Mouse (Mus musculus): Measurements from ENCODE around the gene Morn1.
"Not testable (repeated sequence)": the region's sequence is repeated elsewhere in the genome, so short reads cannot be mapped to it uniquely, and the experiment has no call there.

Morn1 gene

GRCm38 (mm10) chr4:155078808-155079207, 7.6 kb upstream of the Morn1 start:
- not testable (repeated sequence) for DNase-seq (ENCODE audit: low spot score)

GRCm38 (mm10) chr4:155079666-155080065, 6.7 kb upstream of the Morn1 start:
- DNase-seq (ENCODE audit: low spot score), result no peak

- no peak for DNase-seq (ENCODE audit: low spot score)
Observed at GRCm38 (mm10) chr4:155083553-155083952, 2.8 kb upstream of the Morn1 start.

- DNase-seq (ENCODE audit: low spot score), result no peak
Observed at GRCm38 (mm10) chr4:155084351-155084750, 2.0 kb upstream of the Morn1 start.

- no peak for DNase-seq (ENCODE audit: low spot score)
Observed at GRCm38 (mm10) chr4:155085206-155086107, 920 bp upstream of the Morn1 start.

GRCm38 (mm10) chr4:155089241-155089640, 2.9 kb downstream of the Morn1 start:
- DNase-seq (ENCODE audit: low spot score), result no peak

GRCm38 (mm10) chr4:155090147-155090546, 3.8 kb downstream of the Morn1 start:
- no peak for DNase-seq (ENCODE audit: low spot score)

GRCm38 (mm10) chr4:155090688-155091449, 4.5 kb downstream of the Morn1 start:
- no peak for DNase-seq (ENCODE audit: low spot score)

GRCm38 (mm10) chr4:155092718-155093430, 6.5 kb downstream of the Morn1 start:
- no peak for DNase-seq (ENCODE audit: low spot score)

- DNase-seq (ENCODE audit: low spot score), result no peak
Observed at GRCm38 (mm10) chr4:155093431-155094149, 7.2 kb downstream of the Morn1 start.

GRCm38 (mm10) chr4:155094565-155094964, 8.2 kb downstream of the Morn1 start:
- peak; percentile 72 for DNase-seq (ENCODE audit: low spot score)

- peak; percentile 91 for DNase-seq (ENCODE audit: low spot score)
Observed at GRCm38 (mm10) chr4:155095238-155095900, 9.0 kb downstream of the Morn1 start.

- DNase-seq (ENCODE audit: low spot score), result no peak
Observed at GRCm38 (mm10) chr4:155095967-155096366, 9.6 kb downstream of the Morn1 start.

GRCm38 (mm10) chr4:155097452-155097851, 11.1 kb downstream of the Morn1 start:
- no peak for DNase-seq (ENCODE audit: low spot score)

- DNase-seq (ENCODE audit: low spot score), result no peak
Observed at GRCm38 (mm10) chr4:155098572-155098971, 12.2 kb downstream of the Morn1 start.

- no peak for DNase-seq (ENCODE audit: low spot score)
Observed at GRCm38 (mm10) chr4:155107886-155108285, 21.5 kb downstream of the Morn1 start.

GRCm38 (mm10) chr4:155109471-155109870, 23.1 kb downstream of the Morn1 start:
- no peak for DNase-seq (ENCODE audit: low spot score)

- no peak for DNase-seq (ENCODE audit: low spot score)
Observed at GRCm38 (mm10) chr4:155113766-155114410, 27.5 kb downstream of the Morn1 start.

GRCm38 (mm10) chr4:155116607-155117006, 30.2 kb downstream of the Morn1 start:
- no peak for DNase-seq (ENCODE audit: low spot score)

- DNase-seq (ENCODE audit: low spot score), result no peak
Observed at GRCm38 (mm10) chr4:155117396-155117978, 31.1 kb downstream of the Morn1 start.
